Mouse (Mus musculus) cerebellum, adult 2 months (tissue): ENCODE data around the gene AC124502.3.

Experiments
- CTCF ChIP-seq: fragments of 200-500 bp; IDR thresholded peaks from 2 replicates; pipeline ENCODE4 v1.5.1; 2011; ENCODE audit warnings: low read depth, mild to moderate bottlenecking, control low read depth, low read length, moderate library complexity, borderline replicate concordance; ENCODE audit not compliant: insufficient read depth
- POLR2A ChIP-seq: fragments of 200-500 bp; IDR thresholded peaks from 2 replicates; pipeline ENCODE4 v1.6.1; 2011; ENCODE audit warnings: low read length, control low read depth, borderline replicate concordance; ENCODE audit not compliant: insufficient read depth

- TF ChIP-seq POLR2A: no peak
- TF ChIP-seq CTCF: no peak
These were observed 6.0 kb upstream of the AC124502.3 start for GRCm38 (mm10) chr19:5032686-5033085.
